Mouse (Mus musculus): ENCODE data around the gene Zfand6. TPM values are rescaled to one million over a fixed set of nuclear protein-coding genes. Genes with fewer than 3 reads are reported as not detected.

Zfand6 gene
- total and polyA plus RNA-seq, 2 experiments from 2014 or later: 104 to 141 TPM

DNA sequence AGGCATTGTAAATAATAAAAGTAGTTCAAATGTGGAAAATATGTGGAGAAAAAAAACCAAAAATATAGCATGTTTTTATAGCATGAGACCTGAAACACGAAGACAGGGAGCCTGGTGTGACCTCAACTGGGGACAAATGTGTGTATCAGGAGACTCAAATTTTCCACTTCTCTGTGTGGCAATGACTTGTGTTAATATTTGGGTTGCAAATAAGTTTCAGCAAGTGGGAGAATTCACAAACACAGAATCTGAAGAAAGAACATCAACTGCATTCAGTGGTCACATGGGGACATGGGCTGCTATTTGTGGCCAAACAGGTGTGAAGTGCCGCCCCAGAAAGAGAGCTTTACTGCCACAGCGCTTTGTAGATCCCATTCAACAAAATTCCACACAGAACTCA lies 93.1 kb downstream of the Zfand6 start:
- H3K4me1 ChIP-seq (ENCODE audit: insufficient read depth, low read length): no peaks in the 10 kb centered on the region
- H3K36me3 ChIP-seq (ENCODE audit: insufficient read depth, low read length): no peaks in the 10 kb centered on the region
- no peak overlapping the region for H3K27ac ChIP-seq
- no peaks in the 10 kb centered on the region for H3K9me3 ChIP-seq (ENCODE audit: low read length)
- no peak for TF ChIP-seq CTCF (IDR thresholded peaks at IDR 0.05; ENCODE audit: low read depth)
- no peak for ATAC-seq
- no peak for DNase-seq (ENCODE audit: low spot score)
- H3K4me3 ChIP-seq (ENCODE audit: low read length): no peak overlapping the region
- no peak overlapping the region for H3K9ac ChIP-seq (replicated peaks; ENCODE audit: low read length)
- H3K27me3 ChIP-seq (ENCODE audit: insufficient read depth, low read length): no peaks in the 10 kb centered on the region
- WGBS: 83% methylated on average over 3 of the region's 3 CpGs
- H3K4me2 ChIP-seq (ENCODE audit: low read depth, low read length): no peak overlapping the region

DNA sequence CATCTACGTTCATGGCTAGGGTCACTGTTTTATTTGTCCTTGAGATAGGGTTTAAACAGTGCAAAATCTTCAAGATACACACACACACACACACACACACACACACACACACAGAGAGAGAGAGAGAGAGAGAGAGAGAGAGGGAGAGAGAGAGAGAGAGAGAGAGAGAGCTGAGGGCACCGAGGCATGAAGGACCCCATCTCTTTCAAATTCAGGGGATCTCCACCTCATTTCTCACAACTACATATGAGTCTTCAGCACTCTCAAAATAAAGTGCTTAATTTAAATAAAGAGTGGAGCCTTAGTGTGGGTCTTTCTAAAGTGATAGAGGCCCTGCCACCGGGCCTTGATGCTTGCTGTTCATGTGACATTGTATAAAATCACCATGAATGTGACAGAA lies 93.8 kb downstream of the Zfand6 start:
- H3K27ac ChIP-seq: no peak overlapping the region
- H3K27me3 ChIP-seq (ENCODE audit: insufficient read depth, low read length): no peaks in the 10 kb centered on the region
- H3K36me3 ChIP-seq (ENCODE audit: insufficient read depth, low read length): no peaks in the 10 kb centered on the region
- WGBS: 80% methylated on average over 3 of the region's 3 CpGs
- no peaks in the 10 kb centered on the region for H3K9me3 ChIP-seq (ENCODE audit: low read length)
- H3K4me2 ChIP-seq (ENCODE audit: low read depth, low read length): no peak overlapping the region
- DNase-seq (ENCODE audit: low spot score) (no peak), ATAC-seq (no peak)
- H3K4me3 ChIP-seq (ENCODE audit: low read length): no peak overlapping the region
- no peak overlapping the region for H3K9ac ChIP-seq (replicated peaks; ENCODE audit: low read length)
- TF ChIP-seq CTCF (IDR thresholded peaks at IDR 0.05; ENCODE audit: low read depth): no peak
- no peaks in the 10 kb centered on the region for H3K4me1 ChIP-seq (ENCODE audit: insufficient read depth, low read length)

DNA sequence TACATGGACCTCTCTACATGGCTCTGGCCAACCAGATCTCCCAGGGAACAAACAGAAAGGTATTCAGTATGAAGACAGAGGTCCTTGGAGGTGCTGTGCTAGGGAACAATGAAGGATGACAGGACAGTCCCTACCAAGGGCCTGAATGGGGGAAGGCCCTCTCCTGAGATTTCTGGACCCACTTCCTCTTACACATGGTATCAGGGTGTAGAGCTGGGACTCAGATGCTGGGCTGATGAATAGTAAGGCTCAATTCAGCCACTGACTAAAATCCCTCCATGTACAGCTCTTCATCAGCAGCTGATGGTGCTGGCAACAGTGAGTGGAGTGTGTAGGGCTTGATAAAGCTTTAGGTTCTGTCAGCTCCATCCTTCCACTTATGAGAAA lies 94.8 kb downstream of the Zfand6 start:
- no peak overlapping the region for H3K4me3 ChIP-seq (ENCODE audit: low read length)
- H3K4me2 ChIP-seq (ENCODE audit: low read depth, low read length): no peak overlapping the region
- no peaks in the 10 kb centered on the region for H3K4me1 ChIP-seq (ENCODE audit: insufficient read depth, low read length)
- DNase-seq (ENCODE audit: low spot score): no peak
- no peak for TF ChIP-seq CTCF (IDR thresholded peaks at IDR 0.05; ENCODE audit: low read depth)
- H3K27ac ChIP-seq: no peak overlapping the region
- ATAC-seq: no peak
- H3K9me3 ChIP-seq (ENCODE audit: low read length): no peaks in the 10 kb centered on the region
- no peaks in the 10 kb centered on the region for H3K36me3 ChIP-seq (ENCODE audit: insufficient read depth, low read length)
- H3K9ac ChIP-seq (replicated peaks; ENCODE audit: low read length): no peak overlapping the region
- H3K27me3 ChIP-seq (ENCODE audit: insufficient read depth, low read length): no peaks in the 10 kb centered on the region

DNA sequence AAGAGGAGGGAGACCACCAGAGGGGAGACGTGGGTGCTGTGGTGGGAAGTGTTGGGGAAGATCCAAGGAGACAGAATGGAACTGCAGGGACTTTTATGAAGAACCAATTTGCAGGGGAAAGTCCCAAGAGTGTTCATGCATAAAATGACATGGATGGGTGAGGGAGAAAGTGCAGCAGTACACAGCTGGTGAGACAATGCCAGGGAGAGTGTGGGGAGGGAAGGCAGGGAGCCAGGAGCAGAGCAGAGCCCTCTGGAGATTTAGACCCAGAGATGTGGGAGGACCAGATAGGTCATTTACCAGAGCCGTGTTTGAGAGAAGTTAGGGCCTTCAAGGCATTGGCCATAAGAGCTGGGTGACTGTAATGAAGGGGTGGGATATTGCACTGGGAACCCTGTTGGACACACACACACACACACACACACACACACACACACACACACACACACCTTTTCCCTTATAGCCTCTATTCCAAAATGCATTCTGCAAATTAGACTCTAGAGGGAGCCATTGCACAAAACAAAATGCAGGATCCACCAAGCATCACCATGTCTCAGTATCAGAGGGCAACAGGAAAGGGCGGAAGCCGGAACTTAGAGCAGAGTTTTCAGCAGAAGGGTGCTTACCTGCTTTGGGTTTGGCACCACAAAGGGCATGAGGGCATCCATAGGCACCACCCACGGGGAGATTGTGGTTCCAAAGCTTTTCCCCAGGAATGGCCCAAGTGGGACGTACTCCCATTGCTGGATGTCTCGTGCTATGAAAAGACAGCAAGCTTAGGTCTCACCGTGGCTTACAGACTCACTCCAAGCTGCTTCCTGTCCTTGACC lies 95.5 kb downstream of the Zfand6 start:
- no peak overlapping the region for H3K4me3 ChIP-seq (ENCODE audit: low read length)
- H3K9me3 ChIP-seq (ENCODE audit: low read length): no peaks in the 10 kb centered on the region
- DNase-seq (ENCODE audit: low spot score) (peak; percentile 85), ATAC-seq (peak; percentile 82)
- peak; percentile 90 for TF ChIP-seq CTCF (IDR thresholded peaks at IDR 0.05; ENCODE audit: low read depth)
- H3K27me3 ChIP-seq (ENCODE audit: insufficient read depth, low read length): no peaks in the 10 kb centered on the region
- WGBS: 45% methylated on average over 8 of the region's 8 CpGs
- no peaks in the 10 kb centered on the region for H3K36me3 ChIP-seq (ENCODE audit: insufficient read depth, low read length)
- no peak overlapping the region for H3K9ac ChIP-seq (replicated peaks; ENCODE audit: low read length)
- H3K4me1 ChIP-seq (ENCODE audit: insufficient read depth, low read length): no peaks in the 10 kb centered on the region
- H3K4me2 ChIP-seq (ENCODE audit: low read depth, low read length): 0 out of 2 replicates have a peak overlapping the region, but pooled peaks have one; percentile 18
- H3K27ac ChIP-seq: no peak overlapping the region

DNA sequence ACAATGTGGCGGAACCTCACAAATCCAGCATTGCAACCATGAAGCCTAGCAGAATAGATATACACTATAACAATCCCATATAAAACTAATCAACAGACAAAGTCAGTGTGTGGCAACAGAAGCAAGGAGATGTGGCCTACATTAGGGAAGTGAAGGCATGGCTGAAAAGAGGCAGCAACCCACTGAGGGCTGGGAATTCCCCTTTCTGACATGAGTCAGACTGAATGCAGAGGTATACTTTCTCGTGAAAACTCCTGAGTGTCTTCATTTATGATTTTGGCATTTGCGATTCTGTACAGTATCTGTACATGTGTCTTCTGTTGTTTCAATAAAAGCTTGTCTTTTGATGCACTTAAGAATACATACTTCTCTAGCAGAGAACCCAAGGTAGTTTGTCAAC lies 98.4 kb downstream of the Zfand6 start:
- Histone ChIP-seq H3K4me1 (ENCODE audit: insufficient read depth, low read length) (no peaks in the 10 kb centered on the region), H3K9ac (replicated peaks; ENCODE audit: low read length) (no peak overlapping the region), H3K9me3 (ENCODE audit: low read length) (no peaks in the 10 kb centered on the region), H3K4me3 (ENCODE audit: low read length) (no peak overlapping the region), H3K36me3 (ENCODE audit: insufficient read depth, low read length) (no peaks in the 10 kb centered on the region), H3K4me2 (ENCODE audit: low read depth, low read length) (no peak overlapping the region), H3K27ac (no peak overlapping the region), H3K27me3 (ENCODE audit: insufficient read depth, low read length) (no peaks in the 10 kb centered on the region)
- no peak for TF ChIP-seq CTCF (IDR thresholded peaks at IDR 0.05; ENCODE audit: low read depth)
- DNase-seq (ENCODE audit: low spot score) (no peak), ATAC-seq (no peak)
- 93% methylated on average over 3 of the region's 3 CpGs for WGBS

DNA sequence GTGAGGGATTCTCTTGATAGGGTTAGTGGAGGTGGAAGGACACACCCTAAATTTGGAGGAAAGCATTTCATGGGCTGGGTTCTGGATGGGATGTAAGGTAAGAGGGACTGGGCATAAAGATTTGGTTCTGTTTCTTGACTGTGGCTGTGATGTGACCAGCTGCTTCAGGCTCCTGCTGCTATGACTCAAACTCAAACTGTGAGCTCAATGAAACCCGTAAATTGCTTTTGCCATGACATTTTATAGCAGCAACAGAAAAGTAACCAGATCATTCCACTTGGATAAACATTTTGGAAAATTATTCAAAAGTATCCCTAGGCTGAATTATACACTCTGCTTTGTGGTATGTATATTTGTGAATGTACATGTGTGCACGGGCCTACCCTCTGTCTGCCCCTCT lies 99.1 kb downstream of the Zfand6 start:
- no peak overlapping the region for H3K4me3 ChIP-seq (ENCODE audit: low read length)
- no peak for DNase-seq (ENCODE audit: low spot score)
- no peak overlapping the region for H3K27ac ChIP-seq
- no peaks in the 10 kb centered on the region for H3K27me3 ChIP-seq (ENCODE audit: insufficient read depth, low read length)
- H3K9ac ChIP-seq (replicated peaks; ENCODE audit: low read length): no peak overlapping the region
- no peak overlapping the region for H3K4me2 ChIP-seq (ENCODE audit: low read depth, low read length)
- H3K36me3 ChIP-seq (ENCODE audit: insufficient read depth, low read length): no peaks in the 10 kb centered on the region
- no peaks in the 10 kb centered on the region for H3K9me3 ChIP-seq (ENCODE audit: low read length)
- no peak for ATAC-seq
- WGBS: 73% methylated on average over 2 of the region's 2 CpGs
- no peaks in the 10 kb centered on the region for H3K4me1 ChIP-seq (ENCODE audit: insufficient read depth, low read length)
- TF ChIP-seq CTCF (IDR thresholded peaks at IDR 0.05; ENCODE audit: low read depth): no peak

DNA sequence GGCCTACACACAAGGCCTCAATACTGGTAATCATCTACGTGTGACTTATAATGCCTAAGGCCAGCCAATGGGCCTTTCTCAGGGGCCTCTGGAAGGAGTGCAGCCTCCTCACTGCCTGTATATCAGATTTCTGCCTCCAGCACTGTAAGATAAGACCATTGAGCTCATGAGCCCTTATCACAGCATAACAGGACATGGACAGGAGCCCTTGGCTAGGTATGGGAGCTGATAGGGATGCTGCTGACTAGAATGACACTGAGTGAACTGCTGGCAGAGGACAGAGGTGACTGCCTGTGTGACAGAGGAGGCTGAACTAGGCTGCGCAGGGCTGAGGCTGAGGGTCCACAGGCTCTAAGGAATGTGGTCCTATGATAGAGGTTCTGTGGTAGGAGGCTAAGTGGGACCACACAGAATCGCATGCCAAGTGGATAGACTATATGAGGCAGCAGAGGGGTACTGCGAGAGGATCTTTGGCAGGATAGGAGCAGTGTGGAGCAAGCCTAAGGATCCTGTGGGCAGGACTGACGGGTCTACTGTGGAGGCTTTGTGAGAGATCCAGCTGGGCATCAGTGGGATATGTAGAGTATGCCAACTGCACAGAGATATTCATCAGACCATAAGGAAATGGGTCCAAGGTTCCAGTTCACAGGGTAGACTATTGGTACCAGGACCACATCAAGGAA lies 102.5 kb downstream of the Zfand6 start:
- ATAC-seq: no peak
- no peaks in the 10 kb centered on the region for H3K36me3 ChIP-seq (ENCODE audit: insufficient read depth, low read length)
- no peak for TF ChIP-seq CTCF (IDR thresholded peaks at IDR 0.05; ENCODE audit: low read depth)
- H3K4me3 ChIP-seq (ENCODE audit: low read length): no peak overlapping the region
- no peak for DNase-seq (ENCODE audit: low spot score)
- H3K9ac ChIP-seq (replicated peaks; ENCODE audit: low read length): no peak overlapping the region
- no peaks in the 10 kb centered on the region for H3K27me3 ChIP-seq (ENCODE audit: insufficient read depth, low read length)
- no peak overlapping the region for H3K27ac ChIP-seq
- no peaks in the 10 kb centered on the region for H3K9me3 ChIP-seq (ENCODE audit: low read length)
- 83% methylated on average over 5 of the region's 5 CpGs for WGBS
- H3K4me2 ChIP-seq (ENCODE audit: low read depth, low read length): no peak overlapping the region
- H3K4me1 ChIP-seq (ENCODE audit: insufficient read depth, low read length): no peaks in the 10 kb centered on the region
